Mouse (Mus musculus) lung, embryonic 16.5 days (tissue): Measurements from ENCODE around the gene Kdm6b. TPM values are rescaled to one million over a fixed set of nuclear protein-coding genes. Genes with fewer than 3 reads are reported as not detected.

Experiments
- ATAC-seq: fragments of 200-750 bp; cut with Nextera tagmentation; 2 replicates; pipeline ENCODE4 v1.8.0; 2017; ENCODE audit warnings: low read depth, mild to moderate bottlenecking, moderate library complexity
- H3K27ac ChIP-seq: fragments of 300-500 bp; sonication (generic); 2 replicates; pipeline ENCODE4 v1.5.1; 2014; ENCODE audit warnings: mild to moderate bottlenecking, control low read depth, low read length
- H3K27me3 ChIP-seq: fragments of 300-500 bp; sonication (generic); 2 replicates; pipeline ENCODE4 v1.6.1; 2014; ENCODE audit warnings: low read depth, low read length, mixed read lengths; ENCODE audit not compliant: control insufficient read depth, insufficient read depth
- H3K36me3 ChIP-seq: fragments of 300-500 bp; sonication (generic); 2 replicates; pipeline ENCODE4 v1.6.1; 2014; ENCODE audit warnings: low read length; ENCODE audit not compliant: control insufficient read depth, insufficient read depth
- H3K4me1 ChIP-seq: fragments of 300-500 bp; sonication (generic); replicated peaks from 2 replicates; pipeline ENCODE4 v1.6.1; 2014; ENCODE audit warnings: low read length, mixed read lengths; ENCODE audit not compliant: control insufficient read depth, insufficient read depth
- H3K4me2 ChIP-seq: fragments of 300-500 bp; sonication (generic); 2 replicates; pipeline ENCODE4 v1.6.1; 2014; ENCODE audit warnings: low read depth, low read length, control low read depth
- H3K4me3 ChIP-seq: fragments of 300-500 bp; sonication (generic); 2 replicates; pipeline ENCODE4 v1.5.1; 2014; ENCODE audit warnings: mild to moderate bottlenecking, low read length, control low read depth
- H3K9ac ChIP-seq: fragments of 300-500 bp; sonication (generic); 2 replicates; pipeline ENCODE4 v1.6.1; 2014; ENCODE audit warnings: low read length, control low read depth
- H3K9me3 ChIP-seq: fragments of 300-500 bp; sonication (generic); 2 replicates; pipeline ENCODE4 v1.6.1; 2016; ENCODE audit warnings: low read length; ENCODE audit not compliant: control insufficient read depth
- WGBS: fragments of 180-500 bp; shearing (Covaris S2); extraction: QIAGEN DNeasy Blood & Tissue Kit; methylation state at CpG from one replicate; pipeline ENCODE4 v1.1.7; 2014; 5-methylcytosine and 5-hydroxymethylcytosine counted together
- polyA plus RNA-seq: library from polyadenylated mRNA; unstranded; fragments of >200 nt; fragmentation: Nextera tagmentation; extraction: Ambion mirVana; gene quantifications from 2 replicates; pipeline ENCODE4 v1.2.1, GENCODE M21; 2015

Gene Kdm6b
- polyA plus RNA-seq, 1 experiment from 2014 or later, result 26.0 TPM

- no peaks in the 10 kb centered on the region for H3K9me3 ChIP-seq
- ATAC-seq, result no peak
- no peak overlapping the region for H3K27ac ChIP-seq
- 72% methylated on average over 6 of the region's 6 CpGs for WGBS
- no peaks in the 10 kb centered on the region for H3K36me3 ChIP-seq
- no peak overlapping the region for H3K9ac ChIP-seq
- H3K4me3 ChIP-seq, result no peak overlapping the region
- no peaks in the 10 kb centered on the region for H3K27me3 ChIP-seq
- no peak overlapping the region for H3K4me2 ChIP-seq
- peaks cover 5% of the 10 kb centered on the region; the same call in 1 of the 2 replicates for H3K4me1 ChIP-seq
Measured at GRCm38 (mm10) chr11:69384979-69385378, 28.5 kb downstream of the Kdm6b start.

GRCm38 (mm10) chr11:69382478-69383105 lies 30.9 kb downstream of the Kdm6b start:
- Histone ChIP-seq H3K9me3 (no peaks in the 10 kb centered on the region), H3K27ac (no peak overlapping the region)

GRCm38 (mm10) chr11:69381356-69381755 lies 32.1 kb downstream of the Kdm6b start:
- no peak overlapping the region for H3K4me2 ChIP-seq
- no peak for ATAC-seq
- no peaks in the 10 kb centered on the region for H3K27me3 ChIP-seq
- 66% methylated on average over 6 of the region's 6 CpGs for WGBS
- peaks cover 9% of the 10 kb centered on the region for H3K36me3 ChIP-seq
- H3K4me1 ChIP-seq, result no peaks in the 10 kb centered on the region
- no peak overlapping the region for H3K9ac ChIP-seq
- H3K9me3 ChIP-seq, result no peaks in the 10 kb centered on the region
- no peak overlapping the region for H3K4me3 ChIP-seq
- H3K27ac ChIP-seq, result no peak overlapping the region

More at GRCm38 (mm10) chr11:69382478-69383105, 30.9 kb downstream of the Kdm6b start:
- Histone ChIP-seq H3K36me3 (peaks cover 4% of the 10 kb centered on the region; the same call in 1 of the 2 replicates), H3K4me3 (no peak overlapping the region), H3K9ac (no peak overlapping the region), H3K27me3 (no peaks in the 10 kb centered on the region), H3K4me1 (no peaks in the 10 kb centered on the region), H3K4me2 (no peak overlapping the region)
- no peak for ATAC-seq
- WGBS, result 60% methylated on average over 10 of the region's 10 CpGs

GRCm38 (mm10) chr11:69379600-69379999 lies 33.9 kb downstream of the Kdm6b start:
- WGBS, result 83% methylated on average over 3 of the region's 3 CpGs
- Histone ChIP-seq H3K4me3 (no peak overlapping the region), H3K9ac (no peak overlapping the region), H3K4me2 (no peak overlapping the region), H3K27me3 (no peaks in the 10 kb centered on the region), H3K9me3 (no peaks in the 10 kb centered on the region), H3K27ac (no peak overlapping the region), H3K4me1 (no peaks in the 10 kb centered on the region), H3K36me3 (peaks cover 11% of the 10 kb centered on the region)
- ATAC-seq, result no peak

- Histone ChIP-seq H3K36me3 (peaks cover 16% of the 10 kb centered on the region), H3K4me3 (no peak overlapping the region), H3K9ac (no peak overlapping the region), H3K4me2 (no peak overlapping the region), H3K4me1 (peaks cover 2% of the 10 kb centered on the region; the same call in 1 of the 2 replicates), H3K27me3 (no peaks in the 10 kb centered on the region), H3K27ac (no peak overlapping the region), H3K9me3 (no peaks in the 10 kb centered on the region)
- no peak for ATAC-seq
- 68% methylated on average over 3 of the region's 3 CpGs for WGBS
Measured at GRCm38 (mm10) chr11:69377766-69378165, 35.7 kb downstream of the Kdm6b start.

- H3K36me3 ChIP-seq, result peaks cover 18% of the 10 kb centered on the region
- no peak overlapping the region for H3K9ac ChIP-seq
- H3K4me2 ChIP-seq, result no peak overlapping the region
- no peaks in the 10 kb centered on the region for H3K27me3 ChIP-seq
- WGBS, result 89% methylated on average over 4 of the region's 4 CpGs
- H3K4me3 ChIP-seq, result no peak overlapping the region
- no peaks in the 10 kb centered on the region for H3K9me3 ChIP-seq
- peaks cover 21% of the 10 kb centered on the region for H3K4me1 ChIP-seq
- no peak for ATAC-seq
- H3K27ac ChIP-seq, result no peak overlapping the region
Measured at GRCm38 (mm10) chr11:69375646-69376045, 37.8 kb downstream of the Kdm6b start.

- 90% methylated on average over 16 of the region's 16 CpGs for WGBS
- Histone ChIP-seq H3K27ac (no peak overlapping the region), H3K4me1 (peaks cover 23% of the 10 kb centered on the region), H3K36me3 (peaks cover 18% of the 10 kb centered on the region), H3K4me3 (no peak overlapping the region), H3K4me2 (no peak overlapping the region), H3K27me3 (no peaks in the 10 kb centered on the region), H3K9ac (no peak overlapping the region), H3K9me3 (no peaks in the 10 kb centered on the region)
- ATAC-seq, result no peak
Measured at GRCm38 (mm10) chr11:69373223-69373965, 40.1 kb downstream of the Kdm6b start.

- no peaks in the 10 kb centered on the region for H3K27me3 ChIP-seq
- no peak for ATAC-seq
- no peak overlapping the region for H3K4me3 ChIP-seq
- peak overlapping the region; percentile 32; the same call in 1 of the 2 replicates for H3K27ac ChIP-seq
- no peaks in the 10 kb centered on the region for H3K9me3 ChIP-seq
- H3K36me3 ChIP-seq, result peaks cover 16% of the 10 kb centered on the region
- H3K4me2 ChIP-seq, result no peak overlapping the region
- WGBS, result 51% methylated on average over 3 of the region's 3 CpGs
- H3K4me1 ChIP-seq, result peaks cover 26% of the 10 kb centered on the region
- H3K9ac ChIP-seq, result no peak overlapping the region
Measured at GRCm38 (mm10) chr11:69372780-69373170, 40.7 kb downstream of the Kdm6b start.

GRCm38 (mm10) chr11:69372056-69372779 lies 41.3 kb downstream of the Kdm6b start:
- H3K4me2 ChIP-seq, result 0 out of 2 replicates have a peak overlapping the region, but pooled peaks have one; percentile 1
- peaks cover 28% of the 10 kb centered on the region for H3K4me1 ChIP-seq
- no peak overlapping the region for H3K4me3 ChIP-seq
- peaks cover 11% of the 10 kb centered on the region for H3K36me3 ChIP-seq
- ATAC-seq, result no peak
- no peaks in the 10 kb centered on the region for H3K9me3 ChIP-seq
- peak overlapping the region; percentile 32; the same call in 1 of the 2 replicates for H3K27ac ChIP-seq
- 28% methylated on average over 12 of the region's 12 CpGs for WGBS
- no peaks in the 10 kb centered on the region for H3K27me3 ChIP-seq
- no peak overlapping the region for H3K9ac ChIP-seq
